Mouse (Mus musculus): ENCODE data around the gene Gpr183.

The Gpr183 gene

DNA sequence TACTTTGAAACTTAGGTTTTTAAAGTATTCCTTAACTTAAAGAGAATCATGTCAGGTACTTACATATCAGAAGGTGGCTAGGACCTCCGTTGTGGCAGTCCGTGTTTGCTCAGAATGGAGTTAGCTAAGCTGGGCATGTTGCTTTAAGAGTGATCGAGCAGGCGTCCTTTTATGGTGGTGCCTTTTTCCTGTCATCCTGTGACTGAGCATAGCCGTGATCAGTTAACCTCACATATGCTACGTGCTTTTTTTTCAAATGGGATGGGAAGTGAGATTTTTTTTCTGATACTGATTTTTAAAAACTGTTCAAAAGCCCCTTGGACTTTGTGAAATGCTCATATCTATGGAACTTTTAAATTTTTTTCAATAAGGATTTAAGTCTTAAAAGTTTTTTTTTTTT lies at the start of gene Gpr183:
TSS of gene Gpr183 (minus strand) at position 206 of the 400 bp plus-strand sequence.
- no peak for DNase-seq

DNA sequence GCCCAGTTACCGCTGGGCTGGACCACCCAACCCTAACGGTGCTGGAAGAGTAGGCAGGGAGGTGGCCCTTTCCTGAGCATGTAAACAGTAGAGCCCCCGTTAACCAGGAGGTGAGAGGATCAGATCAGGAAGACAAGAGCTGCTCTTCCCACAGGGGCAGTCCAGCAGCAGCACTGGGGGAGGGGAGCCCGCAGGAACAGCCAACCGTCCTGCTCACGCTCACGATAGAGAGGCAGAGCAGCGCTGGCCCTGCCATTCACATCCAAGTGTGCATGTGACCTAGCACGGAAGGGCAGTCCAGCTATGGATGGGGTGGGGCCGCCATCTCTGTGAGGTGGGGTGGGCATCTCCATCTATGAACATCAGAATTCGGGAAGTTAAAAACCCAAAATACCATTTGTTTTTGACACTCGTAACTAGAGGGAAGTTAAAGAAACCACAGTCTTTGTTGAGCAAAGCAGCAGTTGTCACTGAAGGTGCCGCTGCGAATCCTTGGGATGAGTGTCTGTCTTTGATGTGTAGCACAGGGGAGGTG lies 48.5 kb upstream of the Gpr183 start:
- peak; percentile 53 to 68 for DNase-seq

DNA sequence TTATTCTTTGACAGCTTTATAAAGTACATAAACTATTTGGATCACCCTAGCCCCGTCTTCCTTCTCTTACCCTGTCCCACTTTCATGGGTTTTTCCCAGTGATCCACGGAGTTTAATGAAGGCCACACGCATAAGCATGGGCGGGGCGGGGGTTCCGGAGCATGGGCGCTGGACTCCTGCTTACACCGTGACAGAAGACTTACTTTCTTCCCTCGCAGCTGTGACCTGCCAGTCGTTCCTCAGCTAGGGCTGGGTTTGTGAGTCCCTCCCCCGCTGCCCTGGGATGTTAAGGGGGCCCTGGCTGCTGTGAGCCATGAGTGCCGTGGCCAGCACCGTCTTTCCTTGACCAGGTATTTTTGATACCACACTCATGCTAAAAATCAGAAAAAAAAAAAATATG lies 47.8 kb upstream of the Gpr183 start:
- no peak for DNase-seq

DNA sequence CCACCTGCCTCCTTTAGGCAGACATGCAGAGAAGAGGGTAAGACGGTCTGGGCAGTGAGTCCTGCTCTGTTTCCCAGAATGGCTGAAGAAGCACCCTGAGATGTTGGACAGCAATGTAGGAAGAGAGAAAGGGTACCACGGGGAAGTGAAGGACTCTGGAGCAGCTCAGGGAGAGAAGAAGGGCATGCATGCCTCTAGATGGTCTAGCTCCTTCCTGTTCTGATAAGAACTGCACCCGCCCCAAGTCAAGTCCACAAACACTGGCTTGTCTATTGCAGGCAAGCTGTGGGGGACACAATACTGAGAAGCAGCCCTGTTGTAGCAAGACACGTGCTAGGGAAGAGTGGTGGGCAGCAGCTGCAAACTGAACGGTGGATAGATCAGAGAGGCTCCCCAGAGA lies 47.2 kb upstream of the Gpr183 start:
- no peak for DNase-seq

DNA sequence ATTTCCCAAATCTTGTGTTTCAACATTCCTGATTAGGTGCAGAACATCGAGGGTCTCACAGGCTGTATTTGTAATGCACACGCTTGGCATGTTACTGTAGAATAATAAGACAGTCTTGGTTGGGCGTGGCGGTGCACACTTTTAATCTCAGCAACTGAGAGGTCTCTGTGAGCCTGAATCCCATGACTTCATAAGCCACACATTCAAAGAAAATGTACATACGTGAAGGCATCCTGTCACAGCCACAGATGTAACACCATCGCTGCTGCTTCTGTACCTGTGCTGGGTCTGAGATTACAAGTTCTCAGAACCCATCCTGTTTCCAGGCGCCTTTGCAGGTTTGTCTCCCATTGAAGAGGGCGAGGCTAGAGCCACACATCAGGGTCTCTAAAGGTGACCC lies 46.8 kb upstream of the Gpr183 start:
- no peak for DNase-seq

DNA sequence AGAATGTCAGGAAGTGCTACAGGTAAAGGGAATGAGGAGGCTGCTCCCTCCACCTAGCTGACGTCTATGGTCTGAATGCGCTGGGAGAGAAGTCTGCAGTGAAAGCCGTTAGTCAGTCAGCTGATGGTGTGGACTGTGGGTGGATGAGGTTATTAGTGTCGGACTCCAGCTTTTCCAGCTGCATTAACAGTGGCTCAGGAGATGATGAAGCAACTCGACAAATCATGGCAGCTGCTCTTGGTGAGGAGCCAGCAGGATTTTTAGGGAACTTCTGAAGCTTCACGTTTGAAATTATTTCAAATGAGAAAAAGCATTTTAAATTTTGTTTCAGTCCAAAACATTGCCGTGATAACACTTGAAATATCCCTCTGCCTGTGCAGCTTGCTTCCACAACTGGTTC lies 45.3 kb upstream of the Gpr183 start:
- DNase-seq: no peak

DNA sequence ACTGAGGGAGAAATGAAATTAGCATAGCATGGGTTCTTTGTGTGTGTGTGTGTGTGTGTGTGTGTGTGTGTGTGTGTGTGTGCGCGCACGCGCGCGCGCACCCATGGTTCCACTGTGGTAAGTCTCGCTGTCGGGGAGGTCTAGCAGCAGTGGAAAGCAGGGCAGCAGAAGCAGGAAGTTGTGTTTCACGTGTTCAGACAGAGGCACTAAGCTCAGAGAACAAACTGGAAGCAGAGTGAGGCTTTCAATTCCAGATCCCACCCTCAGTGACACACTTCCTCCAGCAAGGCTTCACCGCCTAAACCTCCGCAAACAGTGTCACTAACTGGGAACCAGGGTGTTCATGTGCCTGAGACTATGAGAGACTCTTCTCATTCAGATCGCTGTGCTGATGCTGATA lies 44.5 kb upstream of the Gpr183 start:
- DNase-seq: peak; percentile 35 to 51

DNA sequence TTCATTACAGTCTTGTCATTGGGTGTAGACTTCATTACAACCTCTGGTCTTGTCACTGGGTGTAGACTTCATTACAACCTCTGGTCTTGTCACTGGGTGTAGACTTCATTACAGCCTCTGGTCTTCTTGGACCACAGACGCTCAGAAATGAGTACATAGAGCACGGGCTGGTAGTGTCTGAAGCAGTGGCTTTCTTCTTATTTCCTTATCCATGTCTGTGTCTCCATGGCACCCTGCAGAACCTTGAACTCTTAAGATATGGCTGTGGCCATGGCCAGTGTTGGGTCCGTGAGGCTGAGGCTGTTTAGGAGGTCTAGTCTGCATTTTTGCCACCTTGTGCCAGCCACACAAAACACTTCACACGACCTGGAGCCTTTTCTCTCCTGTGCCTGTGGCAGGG lies 43.3 kb upstream of the Gpr183 start:
- DNase-seq: no peak

DNA sequence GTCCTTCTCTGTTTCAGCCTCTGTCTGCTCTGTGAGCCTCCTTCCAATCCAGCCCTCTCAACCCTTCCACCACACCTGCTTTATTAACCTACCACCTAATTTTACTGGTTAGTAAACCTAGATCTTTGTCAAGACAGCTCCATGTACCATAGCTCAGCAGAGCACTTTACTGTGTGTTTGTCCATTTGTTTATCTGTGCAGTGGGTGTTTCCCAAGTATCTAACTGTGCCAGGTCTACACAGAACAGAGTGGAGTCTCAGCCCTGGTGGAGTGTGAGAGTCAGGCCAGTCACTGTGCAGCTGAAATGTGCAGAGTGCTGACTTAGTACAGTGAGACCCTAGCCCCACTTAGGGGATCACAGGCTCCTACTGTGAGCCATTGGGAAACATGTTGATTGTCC lies 38.8 kb upstream of the Gpr183 start:
- no peak for DNase-seq

DNA sequence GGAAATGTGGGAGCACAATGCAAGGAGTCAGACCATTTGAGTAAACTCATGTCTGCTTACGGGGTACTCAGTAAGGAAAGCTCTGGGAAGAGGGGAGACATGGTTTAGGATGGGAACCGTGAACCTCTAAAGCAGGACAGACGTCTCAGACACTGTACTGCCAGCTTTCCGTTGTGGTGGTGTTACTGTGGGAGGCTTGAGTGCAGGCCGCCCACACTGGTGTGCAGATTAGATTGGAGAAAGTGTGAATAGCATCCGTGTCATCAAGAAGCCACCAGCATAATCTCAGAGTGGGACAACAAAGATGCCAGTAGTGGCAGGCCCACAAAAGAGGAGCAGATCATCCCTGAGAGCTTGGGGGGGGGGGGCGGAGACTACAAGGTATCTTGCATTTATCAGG lies 37.2 kb upstream of the Gpr183 start:
- DNase-seq: no peak

DNA sequence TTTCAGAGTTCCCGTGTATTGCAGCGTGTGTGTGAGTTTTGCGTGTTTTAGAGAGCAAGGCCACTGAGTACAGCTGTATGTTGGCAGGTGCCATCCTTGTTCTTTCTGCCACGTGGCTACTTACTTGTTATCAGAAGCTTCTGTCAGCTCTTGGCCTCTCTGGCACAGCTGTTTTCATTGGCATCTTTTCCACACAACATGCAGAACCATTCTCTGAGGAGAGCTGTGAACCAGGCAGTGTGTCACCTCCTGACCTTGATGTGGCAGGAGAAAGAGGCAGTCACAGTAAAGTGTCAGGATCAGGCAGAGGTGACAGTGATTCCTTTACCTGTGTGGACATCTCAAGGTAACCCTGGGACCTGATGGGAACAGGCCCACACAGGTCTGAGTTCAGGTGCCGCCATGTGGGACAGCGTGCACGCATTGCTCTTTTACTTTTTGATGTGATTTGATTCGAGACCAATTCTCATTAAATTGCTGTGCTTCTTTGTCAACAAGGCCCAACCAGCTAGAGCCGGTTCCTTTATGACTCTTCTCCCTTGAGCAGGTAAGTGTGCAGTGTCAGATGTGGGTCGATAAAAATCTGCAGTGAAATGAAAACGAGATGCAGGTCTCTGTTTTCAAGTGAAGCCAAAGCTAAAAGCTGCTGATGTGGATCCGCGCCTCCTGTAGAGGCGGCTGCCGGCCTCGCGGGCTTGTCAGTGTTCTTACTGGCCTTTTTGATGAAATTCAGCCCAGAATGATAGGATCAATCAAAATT lies 35.5 kb upstream of the Gpr183 start:
- no peak for DNase-seq

DNA sequence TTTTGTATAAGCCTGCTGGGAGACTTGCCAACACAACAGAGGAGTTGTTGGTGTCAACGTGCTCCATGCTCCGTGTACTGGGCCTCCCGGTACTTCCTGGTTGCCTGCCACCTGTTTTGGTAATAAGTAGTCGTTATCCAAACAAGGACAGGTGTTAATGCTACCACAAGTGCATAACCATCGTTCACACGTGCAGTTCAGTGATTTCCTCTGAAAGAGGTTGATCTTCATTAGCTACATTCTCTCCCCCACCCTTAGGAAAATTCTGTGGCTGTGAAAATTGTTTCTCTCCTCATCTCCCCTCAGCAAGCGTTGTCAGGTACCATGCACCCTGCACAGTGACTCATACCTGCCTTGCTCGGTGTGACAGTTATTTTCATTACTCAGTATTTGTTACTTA lies 34.5 kb upstream of the Gpr183 start:
- no peak for DNase-seq

DNA sequence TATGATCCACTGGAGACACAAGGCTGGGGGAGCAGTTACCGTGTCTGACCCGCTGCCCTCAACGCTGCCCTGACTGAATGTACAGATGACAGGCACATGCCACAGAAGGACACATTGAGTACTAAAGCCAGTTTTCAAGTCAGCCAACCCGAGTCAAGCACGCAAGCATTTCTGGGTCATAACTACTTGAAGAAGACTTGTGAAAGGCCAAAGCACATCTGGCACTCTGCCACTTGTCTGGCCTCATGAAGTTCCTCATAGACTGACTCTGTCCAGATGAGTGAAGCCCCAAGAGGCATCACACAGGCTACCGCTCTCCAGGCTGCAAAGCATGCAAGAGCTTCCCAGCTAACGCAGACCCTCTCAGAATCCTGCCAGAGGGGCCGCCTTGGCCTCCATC lies 31.8 kb upstream of the Gpr183 start:
- peak; percentile 72 to 73 for DNase-seq

DNA sequence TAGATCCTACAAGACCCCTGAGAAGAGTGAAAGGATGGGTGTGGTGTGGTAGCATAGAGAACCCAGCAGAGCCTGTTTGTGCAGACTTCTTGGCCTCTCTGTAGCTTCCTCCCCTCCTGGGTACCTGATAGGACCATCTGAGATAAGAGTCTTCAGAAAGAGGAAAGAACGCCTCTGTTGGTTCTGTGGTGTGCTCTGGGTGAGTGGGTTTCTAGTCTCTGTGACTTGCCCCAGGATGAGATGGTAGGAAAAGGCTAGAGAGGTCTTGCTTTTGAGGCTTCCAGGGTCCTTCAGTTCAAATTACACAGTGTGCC lies 30.5 kb upstream of the Gpr183 start:
- no peak for DNase-seq

DNA sequence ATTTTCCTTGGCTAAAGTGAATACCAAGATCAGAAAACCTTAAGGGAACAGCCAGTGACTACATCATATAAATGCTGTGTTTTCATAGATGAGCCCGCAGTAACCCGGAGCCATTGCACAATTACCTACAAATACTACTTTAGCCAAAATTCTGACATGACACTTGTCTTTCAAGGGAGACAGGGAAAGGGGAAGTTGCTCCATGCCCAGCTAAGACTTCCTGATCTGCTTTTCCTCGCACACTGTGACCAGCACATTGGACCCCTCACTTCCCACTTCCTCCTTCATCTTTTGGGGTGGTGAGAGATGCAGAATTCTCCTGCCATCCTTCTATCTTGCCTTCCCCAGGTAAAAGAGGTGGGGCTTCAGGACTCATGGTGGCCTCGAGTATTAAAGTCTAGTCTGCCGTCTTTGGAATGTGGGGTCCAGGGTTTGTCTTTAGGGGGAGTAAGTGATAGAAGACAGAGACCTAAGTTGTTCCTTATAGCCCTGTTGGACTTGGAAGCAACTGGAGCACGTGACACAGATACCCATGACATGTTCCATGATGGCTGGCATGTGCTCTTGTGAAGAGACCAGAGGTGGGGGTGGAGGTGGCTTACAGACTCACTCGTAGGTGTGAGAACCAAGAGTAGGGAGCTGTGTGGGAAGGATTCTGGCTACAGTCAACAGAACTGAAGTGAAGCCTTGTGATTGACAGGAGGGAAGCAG lies 30.0 kb upstream of the Gpr183 start:
- no peak for DNase-seq

DNA sequence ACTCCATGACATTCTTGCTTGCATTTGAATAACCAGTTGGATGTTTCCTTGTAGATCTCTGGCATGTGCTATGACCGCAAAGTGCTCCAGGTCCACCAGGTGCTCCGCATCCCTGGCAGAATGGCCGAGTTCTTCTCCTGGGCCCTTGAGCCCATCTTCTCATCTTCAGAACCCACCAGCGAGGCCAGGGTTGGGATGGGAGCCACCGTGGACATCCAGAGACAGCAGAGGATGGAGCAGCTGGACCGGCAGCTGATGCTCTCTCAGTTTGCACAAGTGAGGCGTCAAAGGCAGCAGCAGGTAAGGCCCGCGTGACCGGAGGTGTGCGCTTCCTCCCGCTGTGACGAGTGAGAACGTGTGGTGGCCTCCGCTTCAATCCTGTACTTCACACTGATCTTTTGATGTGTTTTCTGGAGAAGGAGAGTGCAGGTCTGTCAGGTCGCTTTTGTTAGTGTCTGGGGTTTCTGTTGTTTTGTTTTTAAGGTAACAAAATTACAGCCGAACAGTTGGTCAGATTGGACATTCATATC lies 29.2 kb upstream of the Gpr183 start:
- DNase-seq: no peak

DNA sequence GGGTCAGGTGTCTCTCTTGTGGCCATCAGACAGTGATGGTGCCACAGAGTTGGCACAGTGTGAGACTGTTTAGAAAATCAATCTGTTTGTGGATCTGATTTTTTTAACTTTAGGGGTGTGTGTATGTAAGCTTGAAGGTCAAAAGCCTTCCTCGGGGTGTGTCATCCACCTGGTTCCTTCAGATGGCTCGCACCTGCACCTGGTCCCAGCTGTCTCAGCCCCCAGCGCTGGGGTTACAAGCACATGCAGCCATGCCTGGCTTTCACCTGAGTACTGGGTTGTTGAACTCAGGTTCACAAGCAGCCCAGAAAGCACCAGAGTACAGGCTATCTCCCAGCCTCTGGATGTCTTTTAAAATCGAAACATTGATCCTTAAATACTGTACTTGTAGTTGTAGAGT lies 28.6 kb upstream of the Gpr183 start:
- DNase-seq: no peak

DNA sequence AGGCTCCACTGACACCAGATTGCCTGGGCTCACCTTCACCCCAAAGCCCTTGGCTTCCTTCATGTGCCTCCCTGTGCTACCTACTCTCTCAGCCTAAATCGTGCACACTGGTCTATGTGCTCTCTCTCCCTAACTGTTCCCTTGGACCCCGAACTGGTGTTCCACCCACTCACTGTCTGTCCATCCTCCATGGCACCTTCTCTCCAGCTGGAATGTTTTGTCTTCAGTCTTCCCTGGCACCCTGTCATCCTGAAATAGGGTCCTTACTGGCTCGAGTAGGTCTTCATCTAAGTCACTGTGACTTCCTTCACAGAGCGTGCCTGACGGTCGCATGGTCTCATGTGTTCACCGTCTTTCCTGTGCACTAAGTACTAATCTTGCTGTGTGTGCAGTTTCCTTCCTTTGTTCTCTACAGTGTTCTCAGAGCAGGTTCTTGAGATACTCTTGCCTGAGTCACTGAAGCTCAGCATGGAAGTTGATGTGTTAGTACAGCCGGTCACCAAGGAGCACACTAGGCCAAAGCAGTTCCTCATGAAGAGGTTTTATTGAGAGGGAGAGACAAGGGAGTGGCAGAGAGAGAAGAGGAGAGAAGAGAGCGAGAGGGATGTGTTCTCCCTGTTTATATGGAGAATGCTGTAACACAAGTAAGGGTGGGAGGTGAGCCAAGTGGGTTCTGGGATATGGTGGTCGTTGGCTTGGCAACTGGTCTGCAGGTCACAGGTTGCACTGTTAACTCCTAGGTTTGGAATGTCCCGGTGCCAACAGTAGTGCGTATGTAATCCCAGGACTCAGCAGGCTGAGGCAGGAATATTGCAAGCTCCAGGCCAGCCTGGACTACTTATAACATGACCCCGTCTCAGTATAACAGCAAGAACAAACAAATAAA lies 27.6 kb upstream of the Gpr183 start:
- no peak for DNase-seq

DNA sequence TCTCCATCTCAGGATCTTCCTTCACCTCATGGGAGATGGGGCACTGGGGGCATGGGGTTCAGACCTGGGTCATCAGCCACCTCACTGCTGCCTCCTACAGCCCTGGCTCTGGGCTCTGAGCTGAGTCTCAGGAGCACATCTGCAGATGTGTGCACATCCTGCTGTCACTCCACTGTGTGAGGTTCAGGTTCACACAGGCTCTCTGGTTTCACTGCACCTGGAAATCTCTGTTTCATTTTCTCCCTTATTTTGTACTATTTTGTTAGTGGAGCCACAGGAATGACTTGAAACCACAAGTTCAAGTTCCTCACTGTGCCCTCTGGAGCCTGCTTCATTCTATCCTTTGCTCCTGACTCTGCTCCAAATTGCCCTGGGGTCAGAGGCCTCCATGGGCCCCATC lies 26.9 kb upstream of the Gpr183 start:
- DNase-seq: no peak

DNA sequence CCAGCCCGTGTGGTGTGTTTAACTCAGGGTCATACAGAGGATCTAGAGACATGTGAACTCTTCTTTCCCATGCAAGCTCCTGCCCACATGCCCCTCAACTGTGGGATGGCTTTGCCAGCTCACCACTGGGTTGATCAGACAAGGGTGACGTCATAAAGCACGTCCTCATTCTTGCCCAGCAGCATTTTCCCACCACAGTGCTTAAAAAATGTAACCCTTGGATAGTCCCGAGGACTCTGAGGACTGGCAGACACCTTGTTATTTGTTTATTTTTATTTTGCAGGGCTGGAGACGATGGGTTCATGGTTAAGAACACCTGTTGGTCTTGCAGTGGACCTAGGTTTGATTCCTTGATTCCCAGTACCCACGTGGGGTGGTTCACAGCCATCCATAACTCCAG lies 25.9 kb upstream of the Gpr183 start:
- DNase-seq: no peak

DNA sequence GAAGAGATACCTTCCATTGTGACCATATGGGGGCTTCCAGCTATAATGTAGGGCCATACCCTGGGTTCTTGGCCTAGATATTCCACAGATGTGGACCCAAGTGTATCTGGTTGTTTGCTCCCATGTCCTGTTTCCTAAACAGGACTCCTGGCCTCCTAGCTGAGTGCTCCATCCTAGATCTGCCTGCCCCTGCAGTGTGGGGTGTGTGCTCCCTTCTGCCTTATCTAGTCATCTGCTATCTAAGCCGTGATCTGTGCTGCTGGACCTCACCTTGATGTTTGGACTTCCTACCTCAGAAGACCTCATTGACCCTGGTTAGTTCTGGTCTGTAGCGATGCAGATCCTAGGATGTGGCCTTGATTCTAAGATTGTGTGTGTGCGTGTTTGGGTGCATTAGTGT lies 24.9 kb upstream of the Gpr183 start:
- no peak for DNase-seq

DNA sequence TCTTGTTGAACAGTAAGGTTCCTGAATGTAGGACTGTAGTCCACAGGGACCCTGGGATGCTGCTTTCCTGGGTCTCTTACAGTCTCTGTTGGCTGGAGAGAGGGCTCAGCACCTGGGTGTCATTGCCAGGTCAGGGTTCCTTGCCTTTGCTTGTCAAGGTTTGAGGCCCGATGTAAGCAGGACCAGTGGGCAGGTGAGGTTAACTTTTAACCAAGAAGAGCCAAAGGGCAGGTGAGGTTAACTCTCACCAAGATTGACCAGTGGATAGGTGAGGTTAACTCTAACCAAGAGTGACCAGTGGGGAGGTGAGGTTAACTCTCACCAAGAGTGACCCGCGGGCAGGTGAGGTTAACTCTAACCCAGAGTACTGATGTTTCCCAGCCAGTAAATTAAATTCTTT lies 24.3 kb upstream of the Gpr183 start:
- DNase-seq: no peak

DNA sequence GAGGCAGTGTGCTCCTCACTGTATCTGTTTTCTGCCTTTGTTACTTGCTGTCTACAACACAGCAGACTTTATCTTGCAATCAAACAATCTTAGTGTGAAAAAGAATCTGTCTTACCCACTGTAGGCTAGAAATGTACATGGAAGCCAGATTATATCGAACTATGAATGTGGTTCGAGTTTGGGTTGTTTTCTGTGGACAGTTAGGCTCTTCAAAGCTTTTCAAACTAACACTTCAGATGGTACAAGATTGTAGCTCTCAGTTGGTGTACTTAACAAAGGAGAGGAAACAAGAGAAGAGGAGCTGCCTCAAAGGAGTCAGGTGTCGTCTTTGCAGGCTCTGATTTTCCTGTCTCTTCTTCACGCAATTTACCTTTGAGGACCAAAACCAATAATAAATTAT lies 22.7 kb upstream of the Gpr183 start:
- DNase-seq: no peak
